Mouse (Mus musculus) megakaryocyte-erythroid progenitor cell, adult 5-6 weeks (primary cell): ENCODE results near the gene Il17c. TPM values are rescaled to one million over a fixed set of nuclear protein-coding genes. Genes with fewer than 3 reads are reported as not detected.

Experiments
- total RNA-seq, 2 experiments: library from RNA; stranded (forward) in 1 of 2; stranded (reverse) in 1 of 2; fragments of 200-1000, 215-1000 nt in 1 of 2; fragments of >200 nt in 1 of 2; fragmentation: Nextera tagmentation in 1 of 2; gene quantifications; 2 replicates each; pipeline ENCODE4 v1.2.3; 2014 to 2017

Gene Il17c
- total RNA-seq, 2 experiments from 2014 or later: not detected

Other genes starting within 250 kb of the Il17c start
- 188 and 219 TPM in 2 replicates for gene Zfpm1, start 139.9 kb upstream of the Il17c start, total RNA-seq (2014; fragmentation: Nextera tagmentation)
- gene Zfpm1, start 139.9 kb upstream of the Il17c start, total RNA-seq (2017): 43.8 and 102 TPM in 2 replicates
- gene Trhr2, start 61.3 kb upstream of the Il17c start, total RNA-seq (2014; fragmentation: Nextera tagmentation): not detected in 2 replicates
- not detected in 2 replicates for gene Trhr2, start 61.3 kb upstream of the Il17c start, total RNA-seq (2017)
- 69.7 and 77.5 TPM in 2 replicates for gene Zc3h18, start 45.4 kb upstream of the Il17c start, total RNA-seq (2014; fragmentation: Nextera tagmentation)
- gene Zc3h18, start 45.4 kb upstream of the Il17c start, total RNA-seq (2017): 81.4 and 93.2 TPM in 2 replicates
- gene Cyba, start 10.9 kb downstream of the Il17c start, total RNA-seq (2014; fragmentation: Nextera tagmentation): 66.0 and 69.7 TPM in 2 replicates
- 25.4 and 28.7 TPM in 2 replicates for gene Cyba, start 10.9 kb downstream of the Il17c start, total RNA-seq (2017)
- gene Mvd, start 21.4 kb downstream of the Il17c start, total RNA-seq (2014; fragmentation: Nextera tagmentation): 2.4 and 2.9 TPM in 2 replicates
- gene Mvd, start 21.4 kb downstream of the Il17c start, total RNA-seq (2017): 0.14 and 1.8 TPM in 2 replicates
- gene Snai3, start 38.7 kb downstream of the Il17c start, total RNA-seq (2014; fragmentation: Nextera tagmentation): 2.2 TPM in 1 of 2 replicates, not detected in the other
- gene Snai3, start 38.7 kb downstream of the Il17c start, total RNA-seq (2017): not detected in 2 replicates
- gene Rnf166, start 54.0 kb downstream of the Il17c start, total RNA-seq (2014; fragmentation: Nextera tagmentation): 33.2 and 37.2 TPM in 2 replicates
- gene Rnf166, start 54.0 kb downstream of the Il17c start, total RNA-seq (2017): 23.7 and 40.2 TPM in 2 replicates
- 16.4 and 31.6 TPM in 2 replicates for gene Ctu2, start 54.1 kb downstream of the Il17c start, total RNA-seq (2014; fragmentation: Nextera tagmentation)
- 14.8 and 15.7 TPM in 2 replicates for gene Ctu2, start 54.1 kb downstream of the Il17c start, total RNA-seq (2017)
- gene Piezo1, start 129.3 kb downstream of the Il17c start, total RNA-seq (2014; fragmentation: Nextera tagmentation): 84.0 and 93.5 TPM in 2 replicates
- gene Piezo1, start 129.3 kb downstream of the Il17c start, total RNA-seq (2017): 31.1 and 31.5 TPM in 2 replicates
- gene Cdt1, start 146.0 kb downstream of the Il17c start, total RNA-seq (2014; fragmentation: Nextera tagmentation): 133 and 150 TPM in 2 replicates
- 34.5 and 70.6 TPM in 2 replicates for gene Cdt1, start 146.0 kb downstream of the Il17c start, total RNA-seq (2017)
- gene Aprt, start 154.9 kb downstream of the Il17c start, total RNA-seq (2014; fragmentation: Nextera tagmentation): 228 and 254 TPM in 2 replicates
- gene Aprt, start 154.9 kb downstream of the Il17c start, total RNA-seq (2017): 55.1 and 106 TPM in 2 replicates
- gene Galns, start 189.4 kb downstream of the Il17c start, total RNA-seq (2014; fragmentation: Nextera tagmentation): 21.7 and 31.5 TPM in 2 replicates
- gene Galns, start 189.4 kb downstream of the Il17c start, total RNA-seq (2017): 3.8 and 8.2 TPM in 2 replicates
- 24.4 and 27.7 TPM in 2 replicates for gene Trappc2l, start 189.6 kb downstream of the Il17c start, total RNA-seq (2014; fragmentation: Nextera tagmentation)
- 10.2 and 19.6 TPM in 2 replicates for gene Trappc2l, start 189.6 kb downstream of the Il17c start, total RNA-seq (2017)
- gene Pabpn1l, start 200.7 kb downstream of the Il17c start, total RNA-seq (2014; fragmentation: Nextera tagmentation): not detected in 2 replicates
- gene Pabpn1l, start 200.7 kb downstream of the Il17c start, total RNA-seq (2017): not detected in 2 replicates